Mouse (Mus musculus): ENCODE results near the gene Nudc. TPM values are rescaled to one million over a fixed set of nuclear protein-coding genes. Genes with fewer than 3 reads are reported as not detected.
"Not testable (repeated sequence)": the region's sequence is repeated elsewhere in the genome, so short reads cannot be mapped to it uniquely, and the experiment has no call there.

Gene Nudc
- total RNA-seq, 2 experiments from 2014 or later, result 102 TPM

DNA sequence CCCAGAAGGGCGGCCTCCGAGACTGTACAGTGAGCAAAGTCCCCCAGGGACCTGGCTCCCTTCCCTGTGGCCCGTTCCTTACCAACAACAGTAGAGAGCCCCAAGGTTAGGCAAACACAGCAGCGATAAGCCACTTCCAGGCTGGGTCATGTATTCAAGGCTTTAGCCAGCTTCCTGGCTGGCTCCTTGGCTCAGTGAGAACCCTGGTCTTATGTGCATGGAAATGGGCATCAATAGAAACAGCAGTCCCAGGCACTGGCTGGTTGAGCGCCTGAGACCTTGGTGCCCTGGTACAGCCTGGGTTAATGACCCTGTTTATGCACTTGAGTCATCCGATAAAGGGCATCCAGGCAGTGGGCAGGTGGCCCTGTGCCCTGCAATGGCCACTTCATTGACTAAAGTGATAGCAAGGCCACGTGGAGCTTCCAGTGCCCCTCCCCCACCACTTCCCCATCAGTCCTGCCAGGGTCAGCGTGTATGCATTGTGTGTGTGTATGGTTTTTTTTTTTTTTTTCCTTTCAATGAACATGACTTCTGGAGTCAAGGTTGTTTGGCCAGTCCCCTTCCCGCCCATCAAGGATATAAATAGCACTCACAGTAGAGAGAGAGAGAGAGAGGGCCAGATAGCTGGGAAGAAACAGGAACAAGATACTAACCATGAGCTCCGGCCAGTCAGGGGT lies 7.1 kb upstream of the Nudc start, which contains the start of gene Nr0b2:
Gene Nr0b2 (plus strand): TSS at position 609 of the 680 bp plus-strand sequence.
- peak in 1 of 2 experiments; percentile 15 for DNase-seq (ENCODE audit: low spot score in 2 of 2)
- intact Hi-C loops (cut with DNase I), result no loop called here

DNA sequence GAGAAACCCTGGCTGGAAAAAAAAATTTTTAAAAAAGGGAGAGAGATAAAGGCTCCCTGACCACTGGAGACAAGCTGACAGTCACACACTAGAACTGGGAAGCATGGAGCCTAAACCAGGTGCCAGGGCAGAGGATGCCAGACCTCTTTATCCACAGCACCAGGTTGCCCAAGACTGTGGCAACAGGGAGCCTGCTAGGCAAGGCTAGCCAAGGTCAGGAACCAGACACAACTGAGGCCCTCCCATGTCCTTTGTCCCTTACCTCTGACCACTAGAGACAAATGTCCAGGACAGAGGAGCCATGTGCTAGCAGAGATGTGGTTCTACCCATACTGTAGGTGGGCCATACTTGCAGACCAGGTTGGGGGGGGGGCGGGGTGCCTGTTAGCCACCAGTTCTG lies 6.2 kb upstream of the Nudc start:
- intact Hi-C loops (cut with DNase I), result no loop called here
- DNase-seq (ENCODE audit: low spot score in 2 of 2), result no peak

DNA sequence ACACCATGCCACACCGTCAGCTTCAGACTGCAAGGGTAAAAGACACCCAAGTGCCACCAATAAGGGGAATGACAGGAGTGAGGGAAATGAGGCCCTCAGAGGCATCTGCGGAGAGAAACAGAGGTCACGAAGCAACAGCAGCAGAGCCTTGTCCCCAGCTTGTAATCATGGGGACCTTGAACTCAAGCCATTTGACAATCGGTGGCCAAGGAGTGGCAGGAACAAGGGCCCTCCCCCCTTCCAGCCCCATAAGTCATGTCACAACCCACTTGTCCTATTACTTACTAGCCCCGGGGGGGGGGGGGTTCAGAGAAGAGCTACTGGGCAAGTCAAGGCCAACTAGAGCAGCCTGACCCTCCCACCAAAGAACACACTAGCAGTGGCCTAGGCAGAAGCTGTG lies 9.1 kb downstream of the Nudc start:
- intact Hi-C loops (cut with DNase I), result no loop called here
- DNase-seq (ENCODE audit: low spot score in 2 of 2), result no peak

DNA sequence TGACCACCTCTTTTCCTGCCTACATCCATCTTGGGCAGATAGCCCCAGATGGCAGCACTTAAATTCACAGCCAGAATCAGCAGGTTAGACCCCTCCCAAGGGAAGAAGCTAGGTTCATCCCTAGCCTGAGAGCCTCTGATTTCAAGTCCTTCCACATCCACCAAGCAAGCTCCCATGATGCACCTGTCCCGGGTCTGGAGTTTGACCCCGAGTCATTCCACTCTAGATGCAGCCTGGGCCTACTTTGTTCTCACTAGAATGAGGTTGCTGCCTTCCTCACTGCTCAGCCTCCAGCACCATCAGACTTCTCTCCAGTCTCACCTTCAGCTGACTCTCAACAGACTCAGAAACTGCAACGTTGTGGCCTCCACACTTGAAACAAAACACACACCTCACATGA lies 9.7 kb downstream of the Nudc start:
- no peak for DNase-seq (ENCODE audit: low spot score in 2 of 2)
- intact Hi-C loops (cut with DNase I), result no loop called here

DNA sequence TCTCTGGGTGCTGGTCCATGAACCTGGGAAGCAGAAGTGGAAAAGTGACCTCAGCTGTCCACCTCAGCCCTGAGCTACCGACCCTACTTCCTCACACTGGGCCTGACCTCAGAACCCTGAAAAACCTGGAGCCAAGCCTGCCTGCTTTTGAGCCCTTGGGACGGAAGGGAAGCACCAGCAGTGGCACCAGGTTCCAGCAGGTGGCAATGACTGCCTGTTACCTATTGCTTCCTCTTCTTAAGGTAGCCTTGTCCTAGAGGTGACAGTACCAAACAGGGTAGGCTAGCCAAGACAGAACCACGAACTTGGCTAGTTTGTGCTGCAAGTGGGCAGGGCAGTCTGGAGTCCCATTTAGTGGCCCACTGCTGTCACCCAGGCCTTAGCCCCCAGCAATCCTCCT lies 13.0 kb downstream of the Nudc start:
- intact Hi-C loops (cut with DNase I), result no loop called here

DNA sequence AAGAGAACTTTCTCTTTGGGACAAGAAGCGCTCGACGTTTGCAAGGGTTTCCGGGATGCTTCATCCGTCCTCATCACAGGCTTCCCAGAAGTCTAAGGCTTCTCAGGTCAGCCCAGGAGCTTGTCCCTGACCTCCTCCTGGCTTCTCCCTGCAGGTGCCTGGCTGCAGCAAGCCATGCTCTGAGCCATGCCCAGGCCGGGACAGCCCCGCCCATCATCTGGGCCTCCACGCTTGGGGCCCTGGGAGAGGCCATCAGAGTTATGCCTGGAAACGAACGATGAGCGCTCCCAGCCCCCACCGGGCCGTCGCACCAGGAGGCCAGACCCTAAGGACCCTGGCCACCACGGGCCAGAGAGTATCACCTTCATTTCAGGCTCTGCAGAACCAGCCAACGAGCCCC lies 18.0 kb downstream of the Nudc start:
- intact Hi-C loops (cut with DNase I), result no loop called here
- DNase-seq (ENCODE audit: low spot score in 2 of 2), result no peak

More for the DNA sequence above, 13.0 kb downstream of the Nudc start:
- no peak for DNase-seq (ENCODE audit: low spot score in 2 of 2)

DNA sequence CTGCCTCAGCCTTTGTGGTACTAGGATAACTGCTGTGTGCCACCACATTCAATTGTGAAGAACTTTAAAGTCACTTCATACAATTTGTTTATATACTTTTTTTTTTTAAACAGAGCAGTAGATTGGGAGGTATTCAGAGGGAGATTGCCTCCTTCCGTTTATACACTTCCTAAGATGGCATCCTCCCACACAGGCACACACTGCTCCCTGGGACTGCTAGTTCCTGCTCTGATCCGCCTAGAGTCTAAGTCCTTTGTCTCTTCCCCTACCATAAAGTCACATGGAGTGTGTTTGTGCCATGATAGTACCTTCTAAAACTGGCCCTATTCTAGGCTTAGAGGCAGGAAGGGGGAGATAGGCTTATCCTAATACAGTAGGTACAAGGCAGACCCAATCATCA lies 24.3 kb downstream of the Nudc start:
- intact Hi-C loops (cut with DNase I), result no loop called here
- DNase-seq (ENCODE audit: low spot score in 2 of 2), result no peak

DNA sequence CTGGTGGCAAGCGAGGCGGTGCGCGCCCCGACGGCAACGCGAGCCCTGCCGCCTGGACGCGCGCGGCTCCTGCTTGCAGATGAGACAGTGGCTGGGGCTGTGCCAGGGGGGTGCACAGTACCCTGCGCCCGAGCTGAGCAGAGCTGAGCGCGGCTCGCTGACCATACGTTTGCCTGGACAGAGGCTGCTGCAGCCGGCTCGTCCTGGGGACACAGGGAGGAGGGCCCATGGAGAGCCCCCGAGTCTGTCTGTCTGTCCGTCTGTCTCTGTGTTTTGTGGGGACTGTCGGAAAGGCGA lies 26.5 kb downstream of the Nudc start:
- intact Hi-C loops (cut with DNase I), result no loop called here
- no peak for DNase-seq (ENCODE audit: low spot score in 2 of 2)

DNA sequence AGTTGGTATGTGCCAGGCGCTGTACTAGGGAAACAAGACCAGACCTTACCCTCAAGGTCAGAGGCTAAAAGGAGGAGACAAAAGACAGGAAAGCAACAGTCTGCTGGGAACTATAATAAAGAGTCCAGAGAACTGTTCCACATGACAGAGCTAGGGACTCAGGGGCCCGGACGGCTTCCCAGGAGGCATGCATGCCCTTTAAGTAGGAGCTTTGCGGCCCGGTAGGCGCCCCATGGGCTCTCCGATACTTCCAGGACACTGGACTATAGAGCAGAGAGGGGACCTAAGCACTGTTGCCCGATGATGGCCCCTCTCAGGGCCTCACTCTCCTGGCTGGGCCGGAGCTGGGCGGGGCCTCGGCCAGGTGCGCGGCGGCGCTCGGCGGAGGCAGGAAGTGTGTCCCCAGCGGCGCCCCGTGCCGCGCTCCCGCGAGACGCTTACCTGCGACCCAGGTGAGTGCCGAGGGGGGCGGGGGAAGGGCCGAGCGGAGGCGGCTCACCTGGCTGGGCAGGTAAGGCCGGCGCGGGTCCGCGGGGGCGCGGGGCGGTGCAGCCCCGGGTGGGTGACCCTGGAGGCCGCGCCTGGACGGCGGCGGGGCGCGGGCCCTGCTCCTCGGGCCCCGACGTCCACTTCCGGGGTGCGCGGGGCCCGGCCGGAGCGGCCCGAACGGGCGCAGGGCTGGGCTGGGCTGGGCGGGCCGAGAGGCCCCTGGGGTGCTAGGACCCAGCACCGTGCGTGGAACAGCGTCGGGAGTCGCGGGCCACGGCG lies 27.0 kb downstream of the Nudc start, which contains the start of gene Kdf1:
Gene Kdf1 (plus strand): TSS at position 363 of the 768 bp plus-strand sequence.
- intact Hi-C loops (cut with DNase I), result no loop called here
- no peak for DNase-seq (ENCODE audit: low spot score in 2 of 2)

DNA sequence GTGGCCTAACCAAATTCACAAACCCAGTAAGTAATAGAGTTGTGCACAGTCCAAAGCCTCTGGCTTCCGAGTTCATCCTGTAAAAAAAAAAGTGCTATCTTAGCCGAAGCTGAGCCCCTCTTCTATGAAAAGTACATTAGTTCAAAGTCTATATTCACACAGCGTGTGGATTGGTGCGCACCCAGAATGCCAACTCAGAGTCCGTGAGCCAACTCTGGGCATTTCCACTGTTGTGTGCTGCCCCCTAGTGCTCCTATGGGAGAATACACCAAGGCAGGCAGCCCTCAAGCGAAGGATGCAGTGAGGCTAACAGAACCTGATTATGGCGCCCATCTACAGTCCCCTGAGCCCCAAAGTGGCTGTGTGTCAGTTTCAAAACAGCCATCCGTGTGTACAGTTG lies 32.8 kb downstream of the Nudc start:
- intact Hi-C loops (cut with DNase I), result loop anchor here (5.0 kb wide), 1 partner anchor 91 kb away; no protein-coding TSS in a partner anchor
- peak; percentile 85 to 88 for DNase-seq (ENCODE audit: low spot score in 2 of 2)

DNA sequence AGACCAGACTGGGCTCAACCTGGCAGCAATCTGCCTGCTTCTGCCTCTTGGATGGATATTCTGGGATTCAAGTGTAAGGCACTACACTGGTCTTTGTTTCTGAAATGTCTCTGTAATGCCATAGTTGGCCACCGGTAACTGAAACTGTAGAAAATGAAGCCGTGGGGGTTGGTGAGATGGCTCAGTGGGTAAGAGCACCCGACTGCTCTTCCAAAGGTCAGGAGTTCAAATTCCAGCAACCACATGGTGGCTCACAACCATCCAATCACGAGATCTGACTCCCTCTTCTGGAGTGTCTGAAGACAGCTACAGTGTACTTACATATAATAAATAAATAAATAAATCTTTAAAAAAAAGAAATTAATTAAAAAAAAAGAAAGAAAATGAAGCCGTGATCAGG lies 33.3 kb downstream of the Nudc start:
- intact Hi-C loops (cut with DNase I), result loop anchor here (5.0 kb wide), 1 partner anchor 90 kb away; no protein-coding TSS in a partner anchor
- not testable (repeated sequence) for DNase-seq (ENCODE audit: low spot score in 2 of 2)

DNA sequence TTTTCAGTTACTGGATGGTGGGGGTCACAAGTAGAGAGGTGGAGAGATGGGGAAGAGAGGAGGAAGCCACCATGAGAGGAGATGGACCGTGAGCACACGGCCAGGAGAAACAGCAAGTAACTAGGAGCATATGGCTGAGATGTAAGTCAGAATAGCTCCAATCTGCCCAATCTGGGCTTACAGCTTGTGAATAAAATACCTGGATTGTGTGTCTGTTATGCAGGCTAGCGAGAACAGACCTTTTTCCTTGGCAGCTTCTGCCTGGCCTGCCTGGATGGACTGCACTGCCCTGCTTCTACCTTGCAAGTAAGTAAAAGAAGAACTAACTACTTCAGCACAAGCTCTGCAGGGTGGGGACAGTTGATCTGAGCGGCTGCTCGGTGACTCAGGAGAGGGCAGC lies 34.7 kb downstream of the Nudc start:
- intact Hi-C loops (cut with DNase I), result loop anchor here (5.0 kb wide), 1 partner anchor 89 kb away; no protein-coding TSS in a partner anchor
- no peak for DNase-seq (ENCODE audit: low spot score in 2 of 2)

DNA sequence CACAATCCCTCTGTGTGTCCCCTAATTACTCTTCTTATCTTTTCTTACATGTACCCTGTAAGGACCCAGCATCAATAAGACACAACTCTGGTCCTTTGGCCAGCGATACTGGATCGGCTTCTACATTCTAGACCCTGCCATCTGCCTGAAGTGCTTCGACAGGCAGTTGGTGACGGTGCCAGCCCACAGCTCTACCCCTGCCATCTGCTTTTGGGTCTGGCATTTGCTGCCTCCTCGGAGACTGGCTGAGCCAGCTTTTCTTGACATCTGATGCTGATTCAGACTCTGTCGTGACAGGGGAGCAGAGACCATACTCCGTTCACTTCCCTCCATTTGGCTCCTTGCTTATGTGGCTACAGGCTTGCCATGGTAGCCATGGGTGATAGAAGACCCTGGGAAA lies 36.8 kb downstream of the Nudc start:
- intact Hi-C loops (cut with DNase I), result no loop called here
- DNase-seq (ENCODE audit: low spot score in 2 of 2), result peak in 1 of 2 experiments; percentile 49

DNA sequence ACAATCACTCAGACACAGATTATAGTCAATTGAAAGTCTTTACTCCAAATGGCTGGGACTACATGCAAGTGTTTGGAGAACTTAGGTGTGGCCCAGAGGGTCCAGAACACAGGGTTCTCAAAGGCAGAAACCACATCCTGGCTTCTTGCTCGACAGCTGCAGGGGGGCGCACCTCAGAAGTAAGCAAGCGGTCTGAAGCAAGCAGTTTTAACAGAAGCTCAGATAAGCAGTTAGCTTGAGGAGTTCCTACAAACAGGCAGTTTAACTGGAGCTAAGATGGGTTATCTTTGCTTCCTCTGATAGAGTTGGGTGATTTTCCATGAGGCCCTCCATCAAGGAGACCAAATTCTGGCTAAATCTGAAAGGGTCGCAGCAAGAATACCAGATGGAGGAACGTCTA lies 39.2 kb downstream of the Nudc start:
- intact Hi-C loops (cut with DNase I), result no loop called here
- DNase-seq (ENCODE audit: low spot score in 2 of 2), result no peak

DNA sequence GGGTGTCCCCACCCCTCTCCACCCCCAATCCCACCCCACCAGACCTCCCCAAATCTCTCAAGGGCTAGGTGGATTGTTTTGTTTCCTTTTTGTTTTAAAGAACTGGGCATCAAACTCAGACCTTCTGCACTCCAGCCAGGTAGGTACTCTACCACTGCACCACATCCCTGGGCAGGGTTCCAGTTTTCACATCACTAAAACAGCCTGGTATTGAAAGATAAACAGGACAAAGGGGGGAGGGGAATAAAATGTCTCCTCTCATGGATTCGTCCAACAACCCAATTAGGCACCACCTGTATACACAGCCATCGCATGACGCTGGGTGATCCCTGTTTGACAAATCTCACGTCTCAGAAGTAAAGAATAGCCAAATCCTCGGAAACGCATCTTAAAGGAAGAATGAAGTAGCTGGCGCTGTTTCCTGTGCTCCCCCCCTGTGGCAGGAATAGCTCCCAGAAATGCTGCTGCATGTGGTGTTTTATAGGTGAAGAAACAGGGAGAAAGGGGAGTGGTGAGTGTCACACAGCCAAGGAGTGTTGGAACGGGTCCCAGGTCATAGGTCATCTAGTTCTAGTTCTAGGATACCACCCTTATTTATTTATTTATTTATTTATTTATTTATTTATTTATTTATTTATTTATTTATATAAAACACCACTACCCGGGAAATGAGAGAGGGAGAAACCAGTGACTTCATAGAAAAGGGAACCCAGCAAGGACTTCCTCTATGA lies 40.9 kb downstream of the Nudc start:
- no peak for DNase-seq (ENCODE audit: low spot score in 2 of 2)
- intact Hi-C loops (cut with DNase I), result no loop called here

DNA sequence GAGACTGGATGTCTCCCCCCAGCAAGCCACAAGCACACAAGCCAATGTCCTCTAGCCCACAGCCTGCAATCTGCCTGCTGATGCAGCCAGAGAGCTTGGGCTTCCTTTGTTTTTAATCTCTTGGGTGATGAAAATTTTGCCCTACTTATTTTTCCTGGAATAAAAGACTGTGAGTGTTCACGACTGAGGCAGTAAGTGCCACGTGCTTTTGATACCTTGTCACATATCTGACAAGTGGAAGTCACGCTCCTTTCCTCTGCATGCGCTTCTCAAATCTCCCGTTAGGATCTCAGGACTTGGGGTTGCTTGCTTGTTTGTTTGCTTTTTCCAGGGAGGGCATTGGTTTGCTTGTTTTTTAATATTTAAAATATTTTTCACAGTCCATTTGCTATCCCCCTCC lies 41.5 kb downstream of the Nudc start:
- intact Hi-C loops (cut with DNase I), result no loop called here
- DNase-seq (ENCODE audit: low spot score in 2 of 2), result no peak

DNA sequence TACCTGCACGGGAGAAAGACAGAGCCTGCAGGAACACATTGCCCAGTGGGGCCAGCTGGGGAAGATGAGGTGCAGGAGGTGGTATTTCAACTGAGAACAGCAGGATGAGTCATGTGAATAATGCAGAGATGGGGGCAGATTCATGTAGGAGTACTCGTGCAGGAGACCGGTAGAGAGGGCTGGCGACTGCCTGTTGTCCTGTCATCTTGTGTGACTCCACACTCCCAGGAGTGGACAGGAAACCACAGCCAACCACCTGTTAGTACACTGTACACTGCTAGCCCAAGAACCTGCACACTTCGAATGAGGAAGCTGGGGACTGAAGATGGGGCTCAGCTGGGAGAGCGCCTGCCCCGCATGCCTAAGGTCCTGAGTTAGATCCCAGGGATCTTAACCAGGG lies 44.3 kb downstream of the Nudc start:
- DNase-seq (ENCODE audit: low spot score in 2 of 2), result no peak
- intact Hi-C loops (cut with DNase I), result no loop called here

DNA sequence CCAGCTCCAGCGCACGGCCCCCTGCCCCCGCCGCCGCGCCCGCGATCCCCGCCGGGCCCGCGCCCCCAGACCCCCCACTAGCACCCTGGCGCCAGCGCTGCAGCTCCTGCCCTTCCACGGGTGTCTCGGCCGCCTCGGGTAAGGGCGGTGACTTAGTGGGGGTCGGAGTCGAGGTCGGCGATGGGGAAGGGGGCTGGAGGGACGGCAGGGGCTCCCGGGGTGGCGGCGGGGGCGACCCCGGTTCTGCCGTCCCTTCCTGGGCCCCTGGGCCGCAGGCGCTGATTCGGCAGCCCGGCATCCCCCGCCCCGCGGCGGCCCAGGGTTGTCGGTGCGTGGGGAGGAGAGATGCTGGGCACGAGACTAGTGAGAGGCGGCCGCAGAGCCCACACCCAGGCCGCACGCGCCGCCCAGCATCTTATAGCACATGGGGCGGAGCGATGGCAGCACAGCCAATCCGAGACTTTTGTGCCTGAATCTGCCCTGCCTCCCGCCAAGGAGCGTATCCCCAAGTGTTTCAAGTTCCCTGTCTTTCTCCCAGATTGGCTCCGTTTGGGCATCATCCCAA lies 47.6 kb downstream of the Nudc start, which contains the start of gene Trnp1:
Gene Trnp1 (minus strand): TSS at position 391 of the 565 bp plus-strand sequence.
- peak; percentile 91 to 94 for DNase-seq (ENCODE audit: low spot score in 2 of 2)
- intact Hi-C loops (cut with DNase I), result no loop called here

DNA sequence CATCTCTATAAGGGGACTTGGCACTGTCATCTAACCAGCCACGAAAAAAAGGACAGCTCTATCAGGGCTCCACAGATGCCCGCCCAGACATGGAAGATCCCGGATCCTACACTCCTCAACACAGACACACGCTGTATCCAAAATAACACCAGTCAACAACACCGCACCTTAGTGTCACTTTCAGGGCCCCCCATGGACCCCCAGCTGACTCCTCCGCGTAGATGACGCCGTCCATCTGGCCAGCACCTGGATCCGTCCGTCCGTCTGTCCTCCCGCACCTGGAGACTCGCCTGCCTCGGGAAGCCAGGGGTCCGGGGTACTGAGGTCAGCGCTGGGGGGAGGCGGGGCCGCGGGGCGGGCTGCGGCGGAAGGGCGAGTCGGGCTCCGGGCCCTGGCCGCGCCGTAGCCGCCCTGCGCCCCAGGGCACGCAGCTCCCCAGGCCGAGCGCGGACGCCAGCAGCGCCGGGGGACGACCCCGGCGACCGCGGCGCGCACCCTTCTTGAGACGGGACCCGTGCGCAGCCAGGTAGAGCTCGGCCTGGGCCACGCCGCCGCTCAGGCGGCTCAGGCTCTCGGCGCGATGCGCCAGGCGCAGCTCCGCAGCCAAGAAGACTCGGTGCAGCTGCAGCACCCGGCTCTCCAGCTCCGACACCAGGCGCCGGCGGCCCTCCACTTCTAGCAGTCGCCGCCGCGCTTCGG lies 48.2 kb downstream of the Nudc start:
- peak in 1 of 2 experiments; percentile 33 for DNase-seq (ENCODE audit: low spot score in 2 of 2)
- intact Hi-C loops (cut with DNase I), result no loop called here

Data from left cerebral cortex, postnatal 14 days (tissue).